Mouse (Mus musculus) C2C12 (cell line): ENCODE measurements around the gene Synm.

Experiments used
- CEBPB ChIP-seq: IDR thresholded peaks from one replicate; pipeline ENCODE4 v1.6.1; 2011; ENCODE audit warnings: low read depth, mild to moderate bottlenecking, control low read depth, moderate library complexity
- CTCF ChIP-seq: IDR thresholded peaks from one replicate; pipeline ENCODE4 v1.5.1; 2011; ENCODE audit not compliant: control insufficient read depth, insufficient read depth, insufficient read length
- MAX ChIP-seq: IDR thresholded peaks from one replicate; pipeline ENCODE4 v1.6.1; 2011; ENCODE audit warnings: mild to moderate bottlenecking, control low read depth
- MYOD1 ChIP-seq: IDR thresholded peaks from one replicate; pipeline ENCODE4 v1.6.1; 2011; ENCODE audit warnings: low read depth; ENCODE audit not compliant: control insufficient read depth, insufficient read length
- MYOG ChIP-seq: IDR thresholded peaks from one replicate; pipeline ENCODE4 v1.6.1; 2011; ENCODE audit not compliant: control insufficient read depth, insufficient read length; ENCODE audit errors: extremely low read depth
- USF1 ChIP-seq: IDR thresholded peaks from one replicate; pipeline ENCODE4 v1.6.1; 2011; ENCODE audit warnings: low read depth, mild to moderate bottlenecking, control low read depth, moderate library complexity

GRCm38 (mm10) chr7:67713820-67714510 is 45.6 kb downstream of the Synm start:
- no peak for TF ChIP-seq CTCF
- TF ChIP-seq MYOG, result no peak
- no peak for TF ChIP-seq MYOD1
- TF ChIP-seq CEBPB, result no peak
- TF ChIP-seq USF1, result no peak
- no peak for TF ChIP-seq MAX
